Comparison of ENCODE assay signal across 8 mouse cellular contexts in genomic region chr9:59578505-59578867, GRCm38 (mm10). TPM values are rescaled to one million over a fixed set of nuclear protein-coding genes. Genes with fewer than 3 reads are reported as not detected.
A peak's percentile ranks its signal among the peaks of the same experiment; 100 is the strongest.
DNase-seq lines count a peak whose midpoint lies in the region; ATAC-seq and TF ChIP-seq lines count a peak whose summit lies in the region.

No protein-coding gene starts in this region.

- H3K27ac ChIP-seq in cerebellum, adult 2 months (ENCODE audit: insufficient read depth, low read length) = no peak overlapping the region
- H3K27ac ChIP-seq in limb, embryonic 15.5 days = no peak overlapping the region
- H3K27ac ChIP-seq in stomach, embryonic 15.5 days = no peak overlapping the region

- no peak for TF ChIP-seq CTCF in cerebellum, adult 2 months (IDR thresholded peaks at IDR 0.05; ENCODE audit: borderline replicate concordance, insufficient read depth, low read depth, low read length)

- H3K4me1 ChIP-seq in cerebellum, adult 2 months (ENCODE audit: control insufficient read depth, insufficient read depth, low read length) = no peaks in the 10 kb centered on the region
- H3K4me1 ChIP-seq in limb, embryonic 15.5 days = peaks cover 15% of the 10 kb centered on the region
- peaks cover 11% of the 10 kb centered on the region for H3K4me1 ChIP-seq in stomach, embryonic 15.5 days

- no peak for TF ChIP-seq POLR2A in cerebellum, adult 2 months (IDR thresholded peaks at IDR 0.05; ENCODE audit: borderline replicate concordance, insufficient read depth, low read length)

- ATAC-seq in limb, embryonic 15.5 days (ENCODE audit: insufficient number of reproducible peaks, low FRiP score, low TSS enrichment, low read depth) = no peak
- peak; percentile 30 for ATAC-seq in stomach, embryonic 15.5 days (ENCODE audit: insufficient read depth, low FRiP score, low read depth)

- WGBS in cerebellum, adult 2 months = under 1% methylated on average over 20 of the region's 20 CpGs
- under 1% methylated on average over 20 of the region's 20 CpGs for WGBS in limb, embryonic 15.5 days
- WGBS in stomach, embryonic 15.5 days = 1% methylated on average over 20 of the region's 20 CpGs

- no peaks in the 10 kb centered on the region for H3K27me3 ChIP-seq in cerebellum, adult 2 months (ENCODE audit: control insufficient read depth, insufficient read depth, low read length)
- H3K27me3 ChIP-seq in limb, embryonic 15.5 days = peaks cover 30% of the 10 kb centered on the region
- H3K27me3 ChIP-seq in stomach, embryonic 15.5 days (replicated peaks) = no peaks in the 10 kb centered on the region

- no peak for DNase-seq in cerebellum, adult 2 months
- no peak for DNase-seq in cerebellum, postnatal 14 days
- DNase-seq in retina, adult 2 months (ENCODE audit: low read depth, low spot score) = peak; percentile 16
- DNase-seq in retina, embryonic 14.5 days (ENCODE audit: low spot score) = no peak
- DNase-seq in layer of hippocampus, postnatal 25 days (ENCODE audit: extremely low spot score in 1 of 2, low spot score in 1 of 2) = no peak
- no peak for DNase-seq in ovary, adult 18-20 months (ENCODE audit: low spot score)

- no peaks in the 10 kb centered on the region for H3K36me3 ChIP-seq in limb, embryonic 15.5 days
- no peaks in the 10 kb centered on the region for H3K36me3 ChIP-seq in stomach, embryonic 15.5 days

- no peak overlapping the region for H3K9ac ChIP-seq in limb, embryonic 15.5 days
- H3K9ac ChIP-seq in stomach, embryonic 15.5 days = no peak overlapping the region

- peak overlapping the region; percentile 67 for H3K4me3 ChIP-seq in cerebellum, adult 2 months (replicated peaks; ENCODE audit: insufficient read depth, low read depth, low read length)
- peak overlapping the region; percentile 50 for H3K4me3 ChIP-seq in limb, embryonic 15.5 days
- H3K4me3 ChIP-seq in stomach, embryonic 15.5 days (replicated peaks) = peak overlapping the region; percentile 42

- H3K9me3 ChIP-seq in limb, embryonic 15.5 days = no peaks in the 10 kb centered on the region
- H3K9me3 ChIP-seq in stomach, embryonic 15.5 days = no peaks in the 10 kb centered on the region

- peak overlapping the region; percentile 60 for H3K4me2 ChIP-seq in limb, embryonic 15.5 days
- H3K4me2 ChIP-seq in stomach, embryonic 15.5 days = peak overlapping the region; percentile 80

RNA-seq across cellular contexts. Expression of gene Celf6, which starts 0.8 kb away (rescaled TPM):
- polyA plus RNA-seq in cerebellum, adult 2 months (2012; rRNA removed) = 6.5 and 7.4 TPM in 2 replicates
- polyA plus RNA-seq in limb, embryonic 15.5 days (2015; fragmentation: Nextera tagmentation; extraction: Ambion mirVana) = 0.09 and 0.10 TPM in 2 replicates
- polyA plus RNA-seq in stomach, embryonic 15.5 days (2015; fragmentation: Nextera tagmentation; extraction: Ambion mirVana) = 3.4 and 4.5 TPM in 2 replicates
- total RNA-seq in layer of hippocampus, postnatal 25 days (2021) = 10 to 100 TPM; 23.7 to 25.6 TPM

RNA-seq across cellular contexts. Expression of gene Parp6, which starts 38.6 kb away (rescaled TPM):
- polyA plus RNA-seq in cerebellum, adult 2 months (2012; rRNA removed) = 174 and 176 TPM in 2 replicates
- polyA plus RNA-seq in limb, embryonic 15.5 days (2015; fragmentation: Nextera tagmentation; extraction: Ambion mirVana) = 22.5 and 27.8 TPM in 2 replicates
- 26.3 and 27.3 TPM in 2 replicates for polyA plus RNA-seq in stomach, embryonic 15.5 days (2015; fragmentation: Nextera tagmentation; extraction: Ambion mirVana)
- 100 to 1,000 TPM; 138 to 142 TPM for total RNA-seq in layer of hippocampus, postnatal 25 days (2021)

RNA-seq across cellular contexts. Expression of gene Tmem202, which starts 38.8 kb away (rescaled TPM):
- polyA plus RNA-seq in cerebellum, adult 2 months (2012; rRNA removed) = 1.7 and 2.3 TPM in 2 replicates
- 0.27 TPM in 1 of 2 replicates, not detected in the other for polyA plus RNA-seq in limb, embryonic 15.5 days (2015; fragmentation: Nextera tagmentation; extraction: Ambion mirVana)
- not detected in 2 replicates for polyA plus RNA-seq in stomach, embryonic 15.5 days (2015; fragmentation: Nextera tagmentation; extraction: Ambion mirVana)
- 1 to 10 TPM; 2.0 to 2.1 TPM for total RNA-seq in layer of hippocampus, postnatal 25 days (2021)

RNA-seq across cellular contexts. Expression of gene Hexa, which starts 39.1 kb away (rescaled TPM):
- 39.7 and 42.9 TPM in 2 replicates for polyA plus RNA-seq in cerebellum, adult 2 months (2012; rRNA removed)
- polyA plus RNA-seq in limb, embryonic 15.5 days (2015; fragmentation: Nextera tagmentation; extraction: Ambion mirVana) = 89.9 and 108 TPM in 2 replicates
- polyA plus RNA-seq in stomach, embryonic 15.5 days (2015; fragmentation: Nextera tagmentation; extraction: Ambion mirVana) = 75.4 and 77.4 TPM in 2 replicates
- total RNA-seq in layer of hippocampus, postnatal 25 days (2021) = 10 to 100 TPM; 45.8 to 52.7 TPM
